Mouse (Mus musculus): ENCODE data around the gene Fgg.

Fgg gene

DNA sequence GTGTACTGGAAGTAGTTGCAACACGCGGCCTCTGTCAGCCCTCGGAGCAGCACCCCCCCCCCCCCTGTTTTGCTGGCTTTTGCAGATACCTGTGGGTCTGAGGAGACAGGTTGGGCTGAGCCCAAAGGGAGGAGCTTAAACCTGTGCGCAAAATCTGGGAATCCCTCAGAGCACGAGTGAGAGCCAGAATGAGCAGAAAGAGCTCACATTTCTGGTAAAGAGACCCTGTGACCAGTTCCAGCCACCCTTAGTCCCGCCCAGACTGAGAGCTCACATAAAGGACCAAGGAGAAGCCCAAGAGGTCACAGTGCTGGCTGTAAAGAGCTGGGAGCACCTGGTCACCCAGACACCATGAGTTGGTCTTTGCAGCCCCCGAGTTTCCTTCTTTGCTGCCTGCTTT, at the start of gene Fgg:
Gene Fgg, plus strand, starts transcription at position 168 of the 400 bp plus-strand sequence.
- in situ Hi-C loops (cut with MboI, MseI), result loop anchor here (5.0 kb wide), 1 partner anchor 40 kb away; the partner anchor contains the start of gene Fgb

DNA sequence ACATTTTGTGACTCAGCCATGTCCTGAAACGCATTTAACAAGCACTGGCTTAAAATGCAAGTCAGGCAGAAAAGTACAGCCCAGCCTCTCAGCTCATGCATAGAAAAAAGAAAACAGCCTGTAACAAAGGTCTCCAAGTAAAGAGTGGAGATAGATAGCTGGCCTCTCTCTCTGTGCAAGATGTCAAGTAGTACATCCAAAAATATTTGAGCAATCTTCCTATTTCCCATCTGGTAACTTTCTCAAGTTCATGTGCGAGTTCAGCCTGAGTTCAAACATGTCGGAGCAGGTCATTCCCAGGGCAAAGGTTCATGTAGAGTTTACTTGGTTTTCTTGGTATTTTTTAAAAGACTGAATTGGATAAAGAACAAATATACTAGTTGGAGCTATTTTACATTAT, 36.5 kb upstream of the Fgg start:
- in situ Hi-C loops (cut with MboI, MseI), result no loop called here

DNA sequence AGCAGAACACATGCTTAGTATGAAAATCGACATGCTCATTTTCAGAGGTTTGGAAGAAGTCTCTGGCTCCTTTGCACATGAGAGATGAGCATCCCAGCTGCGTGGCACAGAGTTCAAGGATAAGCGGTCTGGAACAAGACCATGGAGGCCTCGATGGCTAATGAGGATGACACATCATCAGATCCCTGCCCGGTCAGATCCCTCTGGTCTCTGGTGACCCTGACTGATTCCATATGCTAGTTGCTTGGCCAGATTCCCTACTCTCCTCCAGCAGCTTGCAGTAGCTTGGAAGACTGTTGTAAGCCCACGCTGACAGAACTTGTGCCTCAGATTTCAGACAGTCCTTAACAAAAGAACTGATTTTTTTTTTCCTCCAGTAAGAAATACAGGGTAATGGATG, 26.7 kb upstream of the Fgg start:
- in situ Hi-C loops (cut with MboI, MseI), result no loop called here

DNA sequence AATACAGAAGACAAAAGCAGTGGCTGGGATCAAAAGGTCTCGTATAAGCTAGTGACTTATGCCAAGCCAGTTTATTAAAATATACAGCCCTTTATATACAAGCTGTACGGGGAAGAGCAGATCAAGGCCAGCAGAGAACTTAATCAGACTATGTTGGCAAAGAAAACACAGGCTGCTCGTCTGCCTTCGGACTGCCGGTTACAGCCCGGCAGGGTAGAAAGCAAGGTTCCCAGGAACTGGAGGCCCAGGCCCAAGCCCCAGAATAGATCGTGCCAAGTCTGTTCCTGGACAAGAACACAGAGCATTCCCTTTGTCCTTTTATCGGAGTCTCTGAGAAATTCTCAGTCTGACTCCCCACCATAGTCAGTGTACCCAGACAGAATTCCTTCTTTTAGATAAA, 25.7 kb upstream of the Fgg start:
- in situ Hi-C loops (cut with MboI, MseI), result no loop called here

DNA sequence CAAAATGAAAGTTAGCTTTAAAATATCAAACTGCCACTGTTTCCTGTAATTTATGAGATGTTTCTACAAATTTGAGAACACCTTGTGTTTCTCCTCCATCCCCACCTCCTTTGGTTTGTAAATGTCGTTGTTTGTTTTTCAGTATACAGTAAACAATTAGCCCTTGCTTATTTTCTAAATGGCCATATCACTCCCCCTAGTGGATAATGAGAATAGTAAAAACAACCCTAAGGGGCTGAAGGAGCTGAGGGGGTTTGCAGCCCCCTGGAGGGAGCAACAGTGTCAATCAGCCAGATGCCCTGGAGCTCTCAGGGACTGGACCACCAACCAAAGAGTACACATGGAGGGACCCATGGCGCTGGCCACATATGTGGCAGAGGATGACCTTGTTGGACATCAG, 22.7 kb upstream of the Fgg start:
- in situ Hi-C loops (cut with MboI, MseI), result no loop called here

DNA sequence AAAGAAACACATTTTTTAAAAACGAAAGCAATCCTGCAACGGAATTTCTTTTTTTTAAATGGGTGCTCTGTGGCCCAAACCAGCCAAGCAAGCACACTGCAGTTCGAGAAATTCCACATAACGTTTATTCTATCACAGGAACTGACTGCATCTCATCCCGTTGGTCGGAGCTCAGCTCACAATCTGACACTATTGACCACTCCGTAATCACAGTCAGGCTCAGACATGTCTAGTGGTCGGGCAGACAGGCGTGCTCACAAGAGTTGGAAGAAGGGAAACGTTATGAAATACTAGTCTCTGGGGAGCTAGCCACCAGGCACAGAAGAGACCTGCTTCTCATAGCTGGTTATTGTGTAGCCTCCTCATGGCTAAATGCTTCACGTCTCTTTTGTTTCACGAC, 15.6 kb upstream of the Fgg start:
- in situ Hi-C loops (cut with MboI, MseI), result no loop called here

DNA sequence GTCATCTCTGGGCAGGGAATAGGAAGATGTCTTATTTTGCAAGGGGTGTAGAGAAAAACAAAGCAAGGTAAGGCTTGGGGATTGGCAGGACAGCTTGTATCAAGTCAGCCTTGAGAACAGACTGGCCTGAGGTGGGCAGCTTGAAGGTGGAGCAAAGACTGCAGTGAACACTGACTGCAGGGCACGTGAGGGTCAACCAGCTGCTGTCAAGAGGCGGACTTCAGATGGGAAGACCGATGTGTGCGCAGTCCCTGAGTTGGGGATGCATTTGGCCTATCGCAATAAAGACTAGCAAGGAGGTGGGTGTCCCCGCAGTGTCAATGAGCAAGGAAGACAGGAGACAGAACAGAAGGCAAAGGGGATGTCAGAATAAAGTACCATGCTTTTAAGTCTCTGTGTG, 14.6 kb upstream of the Fgg start:
- in situ Hi-C loops (cut with MboI, MseI), result no loop called here

DNA sequence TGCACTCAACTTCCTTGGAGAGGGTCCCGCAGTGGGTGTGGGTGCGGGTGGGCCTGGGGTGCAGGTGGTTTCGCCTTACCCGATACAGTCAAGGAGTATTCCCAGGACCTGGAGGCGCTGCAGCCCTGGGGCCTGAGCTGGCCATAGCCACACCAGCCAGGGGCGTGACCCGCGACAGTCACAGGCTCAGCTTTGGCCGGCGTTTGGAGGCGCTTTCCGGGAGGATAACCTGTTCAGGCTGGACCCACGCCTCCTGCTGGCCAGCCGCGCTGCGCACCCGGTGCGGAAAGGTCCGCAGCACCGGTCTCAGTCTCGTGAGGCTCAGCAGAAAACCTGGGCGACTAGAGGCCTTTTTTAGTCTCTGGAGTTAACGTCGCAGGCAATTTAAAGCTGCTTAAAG, 12.2 kb upstream of the Fgg start:
- in situ Hi-C loops (cut with MboI, MseI), result no loop called here

DNA sequence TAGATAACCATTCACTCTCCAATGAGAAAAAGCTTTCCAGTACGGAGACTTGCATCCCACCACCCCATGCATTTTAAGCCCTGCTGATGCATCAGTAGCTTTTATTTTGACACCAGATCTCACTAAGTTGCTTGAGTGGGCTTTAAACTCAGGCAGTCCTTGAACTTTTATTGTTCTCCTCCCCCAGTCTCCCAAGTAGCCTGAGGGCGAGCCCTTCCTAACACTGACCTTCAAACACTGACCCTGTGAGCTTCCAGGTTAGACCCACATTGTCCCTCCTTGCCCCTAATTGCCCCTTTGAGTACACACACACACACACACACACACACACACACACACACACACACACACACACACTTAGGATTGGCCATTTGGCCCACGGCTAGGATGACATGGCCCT, 10.9 kb upstream of the Fgg start:
- in situ Hi-C loops (cut with MboI, MseI), result no loop called here

DNA sequence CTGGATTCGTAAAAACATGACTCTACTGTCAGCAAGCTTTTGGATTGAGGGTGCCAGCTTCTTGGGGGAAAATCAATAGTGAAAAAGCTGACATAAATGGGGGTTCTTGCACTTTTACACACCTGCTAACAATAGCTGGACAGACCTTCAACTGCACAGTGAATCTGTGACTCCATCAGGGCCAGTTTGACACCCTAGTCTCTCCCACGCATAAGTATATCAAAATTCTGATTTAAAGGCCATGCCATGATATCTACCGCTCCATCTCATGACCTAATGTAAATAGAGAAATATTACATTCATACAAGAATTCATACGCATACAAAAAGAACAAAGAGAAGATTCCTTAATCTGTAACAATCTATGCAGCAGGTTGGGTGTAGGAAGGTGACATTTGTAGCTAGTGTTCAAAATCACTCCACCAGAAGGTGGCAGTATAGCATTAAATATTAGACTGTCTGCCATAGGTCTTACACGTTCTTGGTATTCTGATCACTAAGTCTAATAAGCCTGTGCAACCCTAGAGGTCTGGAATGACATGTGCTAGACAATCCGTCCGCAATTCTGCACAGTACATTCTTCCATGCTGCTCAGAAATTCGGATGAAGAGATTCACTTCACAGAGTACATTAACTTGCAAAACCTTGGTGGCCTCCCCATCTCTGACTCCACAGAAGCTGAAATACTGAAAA, 8.6 kb upstream of the Fgg start:
- in situ Hi-C loops (cut with MboI, MseI), result no loop called here

DNA sequence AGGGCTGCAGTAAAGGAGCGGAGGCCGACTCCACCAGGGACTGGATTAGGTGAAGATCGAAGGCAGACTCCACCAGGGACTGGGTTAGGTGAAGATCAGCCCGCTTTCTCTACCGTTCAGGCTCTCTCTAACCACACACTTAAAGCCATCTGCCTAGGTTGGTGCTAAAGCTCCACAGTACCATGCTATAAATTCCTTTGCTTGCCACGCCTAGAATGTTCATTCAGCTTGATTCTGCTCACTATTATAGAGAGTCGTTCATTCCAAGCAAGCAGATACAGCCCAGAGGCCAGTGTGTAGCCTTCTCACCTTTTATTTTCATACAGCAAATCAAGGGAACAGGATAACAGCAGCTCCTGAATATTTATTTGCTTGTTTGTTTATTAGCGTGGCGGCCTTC, 7.5 kb upstream of the Fgg start:
- in situ Hi-C loops (cut with MboI, MseI), result loop anchor here (5.0 kb wide), 1 partner anchor 82 kb away; no protein-coding TSS in a partner anchor

DNA sequence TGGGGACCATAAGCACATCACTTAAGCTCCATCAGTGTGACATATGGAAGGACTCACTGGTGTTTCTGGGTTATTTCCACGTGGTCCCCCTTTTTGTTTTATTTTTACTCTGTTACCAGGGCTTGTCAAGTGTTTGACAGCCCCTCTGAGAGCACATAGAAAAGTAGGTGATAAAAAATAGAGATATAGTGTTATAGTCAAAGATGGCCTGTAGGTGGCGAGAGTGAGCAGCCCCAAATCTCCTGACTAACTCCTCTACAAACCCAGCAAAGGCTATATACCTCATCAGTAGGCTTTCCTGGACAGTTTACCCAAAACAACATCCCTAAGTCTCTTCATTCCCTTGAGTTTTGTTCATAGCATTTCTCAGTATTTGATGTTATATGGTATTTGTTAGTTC, 5.3 kb upstream of the Fgg start:
- in situ Hi-C loops (cut with MboI, MseI), result loop anchor here (5.0 kb wide), 1 partner anchor 80 kb away; no protein-coding TSS in a partner anchor

DNA sequence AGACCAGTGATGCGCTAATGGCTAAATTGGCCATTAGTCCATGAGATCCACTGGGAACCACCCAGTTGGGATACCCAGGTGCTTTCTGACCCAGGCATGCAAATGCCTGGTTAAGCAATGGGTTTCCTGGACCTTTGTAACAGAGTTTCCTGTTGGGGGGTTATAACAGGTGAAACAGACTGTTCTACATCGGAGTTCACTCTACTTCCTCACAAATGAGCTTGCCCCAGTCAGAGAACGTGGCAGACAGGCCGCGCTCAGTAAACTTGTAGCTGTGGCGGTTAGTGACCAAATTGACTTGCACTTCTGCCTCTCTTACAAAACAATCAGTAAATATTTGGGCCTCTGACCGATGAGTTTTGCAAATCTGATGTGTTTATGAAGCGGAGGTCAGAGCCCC, 4.5 kb upstream of the Fgg start:
- in situ Hi-C loops (cut with MboI, MseI), result loop anchor here (5.0 kb wide), 1 partner anchor 79 kb away; no protein-coding TSS in a partner anchor

DNA sequence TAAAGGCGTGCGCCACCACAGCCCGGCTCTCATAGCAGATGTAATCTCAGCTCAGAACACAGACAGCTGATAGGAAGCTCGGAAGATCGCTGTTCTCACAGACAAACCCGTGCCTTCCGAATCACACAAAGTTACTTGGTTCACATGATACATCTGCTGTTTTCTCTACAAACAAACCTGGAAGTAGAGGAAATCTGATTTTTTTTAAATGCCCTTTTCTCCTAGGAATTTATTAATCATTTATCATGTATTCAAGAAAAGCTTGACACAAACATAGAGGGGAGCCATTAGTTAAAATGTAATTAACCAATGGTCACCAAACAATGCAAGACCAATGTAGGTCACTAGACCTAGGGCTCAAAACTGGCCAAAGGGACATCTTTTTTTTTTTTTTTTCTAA, 2.7 kb upstream of the Fgg start:
- in situ Hi-C loops (cut with MboI, MseI), result loop anchor here (5.0 kb wide), 2 partner anchors 42 to 78 kb away; partner anchors contain the start of gene Fgb

DNA sequence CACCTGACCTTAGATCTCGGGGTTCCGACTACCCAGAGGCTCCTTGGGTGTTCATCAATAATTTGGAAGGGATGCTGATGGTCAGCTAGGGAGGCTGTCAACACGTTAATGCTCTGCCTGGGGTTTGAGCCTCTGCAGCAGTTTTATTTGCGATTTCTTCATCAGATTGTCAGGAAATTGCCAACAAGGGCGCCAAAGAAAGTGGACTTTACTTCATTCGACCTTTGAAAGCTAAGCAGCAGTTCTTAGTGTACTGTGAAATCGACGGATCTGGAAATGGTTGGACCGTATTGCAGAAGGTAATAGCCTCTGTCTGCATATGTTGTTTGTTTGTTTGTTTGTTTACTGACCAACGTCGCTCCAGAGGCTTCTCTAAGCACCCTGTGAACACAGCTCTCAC, 2.8 kb downstream of the Fgg start:
- in situ Hi-C loops (cut with MboI, MseI), result loop anchor here (5.0 kb wide), 1 partner anchor 267 kb away; no protein-coding TSS in a partner anchor

DNA sequence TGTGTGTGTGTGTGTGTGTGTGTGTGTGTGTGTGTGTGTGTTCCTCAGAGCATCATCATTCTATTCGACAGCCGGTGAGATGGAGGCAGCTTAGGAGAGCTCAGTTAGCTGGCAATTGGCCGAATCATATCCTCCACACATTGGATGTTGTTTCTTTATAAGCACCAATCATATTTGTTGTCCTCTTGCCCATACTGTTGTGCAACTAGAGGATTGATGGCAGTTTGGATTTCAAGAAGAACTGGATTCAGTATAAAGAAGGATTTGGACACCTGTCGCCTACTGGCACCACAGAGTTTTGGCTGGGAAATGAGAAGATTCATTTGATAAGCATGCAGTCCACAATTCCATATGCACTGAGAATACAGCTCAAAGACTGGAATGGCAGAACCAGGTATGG, 3.6 kb downstream of the Fgg start:
- in situ Hi-C loops (cut with MboI, MseI), result loop anchor here (5.0 kb wide), 1 partner anchor 266 kb away; no protein-coding TSS in a partner anchor

DNA sequence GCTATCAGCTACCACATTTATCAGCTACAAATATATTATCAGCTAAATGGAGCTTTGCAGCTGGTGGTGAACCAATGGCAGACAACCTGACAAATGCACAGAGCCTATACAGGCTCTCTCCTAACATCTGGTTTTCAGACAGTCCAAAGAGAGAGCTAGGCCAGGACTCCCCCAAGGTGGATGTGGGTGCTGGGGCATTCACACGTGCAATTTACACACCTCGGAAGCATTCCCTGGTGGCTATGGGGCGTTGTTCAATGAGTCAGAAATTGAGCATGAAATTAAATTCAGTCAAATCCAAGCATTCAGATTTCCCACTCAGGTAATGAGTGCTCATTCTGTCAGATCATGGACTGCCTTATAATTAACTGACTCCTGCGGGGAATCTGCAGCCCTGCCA, 4.0 kb downstream of the Fgg start:
- in situ Hi-C loops (cut with MboI, MseI), result loop anchor here (5.0 kb wide), 1 partner anchor 266 kb away; no protein-coding TSS in a partner anchor

DNA sequence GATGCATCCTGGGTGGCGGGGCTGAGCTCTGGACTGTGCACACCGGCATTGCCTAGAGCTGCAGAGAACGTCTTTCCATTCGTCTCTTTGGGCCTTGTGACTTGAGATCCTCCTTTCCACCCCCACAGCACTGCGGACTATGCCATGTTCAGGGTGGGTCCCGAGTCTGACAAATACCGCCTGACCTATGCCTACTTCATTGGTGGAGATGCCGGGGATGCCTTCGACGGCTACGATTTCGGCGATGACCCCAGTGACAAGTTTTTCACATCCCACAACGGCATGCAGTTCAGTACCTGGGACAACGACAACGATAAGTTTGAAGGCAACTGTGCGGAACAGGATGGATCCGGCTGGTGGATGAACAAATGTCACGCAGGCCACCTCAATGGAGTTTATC, 5.1 kb downstream of the Fgg start:
- in situ Hi-C loops (cut with MboI, MseI), result loop anchor here (5.0 kb wide), 1 partner anchor 265 kb away; no protein-coding TSS in a partner anchor

DNA sequence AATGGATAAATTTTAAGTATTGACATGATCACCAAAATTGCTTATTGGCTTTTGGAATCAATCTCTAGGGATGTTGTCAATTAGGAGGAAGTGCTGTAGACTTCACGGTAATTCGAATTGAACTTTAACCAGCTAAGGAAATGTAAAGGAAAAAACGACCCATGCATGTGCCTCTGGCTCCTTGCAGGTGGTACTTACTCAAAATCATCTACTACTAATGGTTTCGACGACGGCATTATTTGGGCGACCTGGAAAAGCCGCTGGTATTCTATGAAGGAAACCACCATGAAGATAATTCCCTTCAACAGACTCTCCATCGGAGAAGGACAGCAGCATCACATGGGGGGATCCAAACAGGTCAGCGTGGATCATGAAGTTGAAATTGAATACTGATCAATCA, 6.4 kb downstream of the Fgg start:
- in situ Hi-C loops (cut with MboI, MseI), result loop anchor here (5.0 kb wide), 1 partner anchor 263 kb away; no protein-coding TSS in a partner anchor

DNA sequence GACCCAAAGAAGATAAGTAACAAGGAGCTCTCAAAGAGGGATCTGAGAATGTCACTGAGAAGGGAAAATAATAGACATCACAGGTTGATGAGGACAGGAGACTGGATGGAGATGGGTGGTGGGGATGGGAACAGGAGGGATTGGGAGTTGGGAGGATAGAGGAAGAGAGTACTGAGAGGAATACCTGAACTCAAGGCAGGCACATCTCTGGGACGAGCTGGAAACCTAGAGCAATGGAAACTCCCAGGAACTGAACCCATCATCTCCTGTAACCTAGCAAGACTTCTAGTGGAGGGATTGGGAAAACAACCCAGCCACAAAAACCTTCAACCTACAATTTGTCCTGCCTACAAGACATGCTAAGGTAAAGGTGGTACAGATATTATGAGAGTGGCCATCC, 8.7 kb downstream of the Fgg start:
- in situ Hi-C loops (cut with MboI, MseI), result no loop called here

DNA sequence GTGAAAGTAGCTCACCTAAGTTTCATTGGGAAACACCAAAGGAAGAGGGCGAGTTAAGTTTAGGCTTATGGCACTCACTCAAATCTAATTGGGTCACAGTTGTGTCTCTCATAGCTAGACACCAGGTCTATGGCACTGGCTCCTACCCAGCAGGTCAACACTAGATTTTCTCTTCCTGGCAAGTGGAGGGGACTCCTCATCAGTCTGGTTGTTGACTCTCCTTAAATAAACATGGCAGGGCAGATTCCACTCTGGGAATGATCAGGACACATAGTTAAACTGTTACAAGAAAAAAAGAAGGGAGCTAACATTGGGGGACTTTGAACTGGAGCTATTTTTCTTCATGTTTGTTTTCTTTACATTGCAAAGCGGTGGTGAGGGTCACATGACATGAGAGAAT, 12.9 kb downstream of the Fgg start:
- in situ Hi-C loops (cut with MboI, MseI), result no loop called here

DNA sequence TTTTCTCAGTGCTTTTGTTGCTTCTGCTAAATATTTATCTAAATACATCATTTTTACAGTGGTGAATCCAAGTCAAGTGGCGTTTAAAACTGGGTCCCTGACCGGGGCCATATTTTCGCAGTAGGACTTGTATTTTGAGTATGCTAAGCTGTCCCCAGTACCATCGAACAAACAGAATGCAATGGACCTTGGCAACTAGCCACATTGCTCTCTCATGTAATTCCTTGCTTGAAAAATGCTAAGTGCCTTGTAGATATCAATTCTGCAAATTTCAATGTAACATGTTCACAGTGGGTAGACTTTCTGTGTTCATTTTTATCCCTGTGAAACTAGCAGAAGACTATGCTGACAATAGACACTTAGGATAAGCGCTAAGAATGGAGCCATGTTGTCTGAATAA, 13.7 kb downstream of the Fgg start:
- in situ Hi-C loops (cut with MboI, MseI), result no loop called here

DNA sequence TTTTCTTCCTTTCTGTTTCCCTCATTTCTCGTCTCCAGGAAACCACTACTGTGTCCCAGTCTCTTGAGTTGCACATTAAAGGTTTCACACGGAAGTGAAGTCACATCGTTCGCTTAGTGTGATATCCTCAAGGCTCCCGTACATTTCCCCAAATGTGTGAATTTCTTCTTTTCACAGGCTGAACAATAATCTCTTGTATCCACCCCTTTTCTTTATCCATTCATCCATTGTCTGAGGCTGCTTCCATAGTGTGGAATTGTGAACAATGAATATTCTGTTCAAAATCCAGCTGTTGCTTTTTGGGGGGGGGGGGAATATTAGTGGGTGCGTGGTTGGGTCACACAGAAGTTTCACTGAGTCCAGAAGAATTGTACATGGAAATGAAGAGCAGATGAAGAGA, 17.5 kb downstream of the Fgg start:
- in situ Hi-C loops (cut with MboI, MseI), result no loop called here

Measured in T-helper 2 cell (primary cell).